Mouse (Mus musculus) heart, embryonic 16.5 days (tissue): ENCODE measurements at regions not wholly inside any gene's neighbourhood (a gene's known extent, or its start where the extent isn't known, plus 50 kb on each side); places are given as distances from the start of the nearest gene placed in this dataset.

ENCODE experiments used
- ATAC-seq: fragments of 200-750 bp; cut with Nextera tagmentation; replicated peaks from 2 replicates; pipeline ENCODE4 v1.8.0; 2017; ENCODE audit warnings: moderate number of reproducible peaks; ENCODE audit not compliant: insufficient read depth, low FRiP score; ENCODE audit errors: extremely low read depth
- H3K27ac ChIP-seq: fragments of 300-500 bp; sonication (generic); 2 replicates; pipeline ENCODE4 v1.5.1; 2014; ENCODE audit warnings: mild to moderate bottlenecking, low read length, control low read depth, moderate library complexity
- H3K27me3 ChIP-seq: fragments of 300-500 bp; sonication (generic); 2 replicates; pipeline ENCODE4 v1.6.1; 2014; ENCODE audit warnings: low read length, mixed read lengths; ENCODE audit not compliant: control insufficient read depth, insufficient read depth
- H3K36me3 ChIP-seq: fragments of 300-500 bp; sonication (generic); 2 replicates; pipeline ENCODE4 v1.6.1; 2014; ENCODE audit not compliant: control insufficient read depth, insufficient read depth
- H3K4me1 ChIP-seq: fragments of 300-500 bp; sonication (generic); 2 replicates; pipeline ENCODE4 v1.6.1; 2014; ENCODE audit warnings: low read length, mixed read lengths; ENCODE audit not compliant: control insufficient read depth, insufficient read depth
- H3K4me2 ChIP-seq: fragments of 300-500 bp; sonication (generic); 2 replicates; pipeline ENCODE4 v1.6.1; 2014; ENCODE audit warnings: low read depth, mild to moderate bottlenecking, control low read depth, low read length
- H3K4me3 ChIP-seq: fragments of 300-500 bp; sonication (generic); 2 replicates; pipeline ENCODE4 v1.5.1; 2014; ENCODE audit warnings: mild to moderate bottlenecking, control low read depth, low read length
- H3K9ac ChIP-seq: fragments of 300-500 bp; sonication (generic); 2 replicates; pipeline ENCODE4 v1.6.1; 2014; ENCODE audit warnings: low read length, control low read depth
- H3K9me3 ChIP-seq: fragments of 300-500 bp; sonication (generic); replicated peaks from 2 replicates; pipeline ENCODE4 v1.6.1; 2016; ENCODE audit warnings: low read length; ENCODE audit not compliant: control insufficient read depth
- WGBS: fragments of 180-500 bp; shearing (Covaris S2); extraction: QIAGEN DNeasy Blood & Tissue Kit; methylation state at CpG from one replicate; pipeline ENCODE4 v1.1.7; 2014; 5-methylcytosine and 5-hydroxymethylcytosine counted together

DNA sequence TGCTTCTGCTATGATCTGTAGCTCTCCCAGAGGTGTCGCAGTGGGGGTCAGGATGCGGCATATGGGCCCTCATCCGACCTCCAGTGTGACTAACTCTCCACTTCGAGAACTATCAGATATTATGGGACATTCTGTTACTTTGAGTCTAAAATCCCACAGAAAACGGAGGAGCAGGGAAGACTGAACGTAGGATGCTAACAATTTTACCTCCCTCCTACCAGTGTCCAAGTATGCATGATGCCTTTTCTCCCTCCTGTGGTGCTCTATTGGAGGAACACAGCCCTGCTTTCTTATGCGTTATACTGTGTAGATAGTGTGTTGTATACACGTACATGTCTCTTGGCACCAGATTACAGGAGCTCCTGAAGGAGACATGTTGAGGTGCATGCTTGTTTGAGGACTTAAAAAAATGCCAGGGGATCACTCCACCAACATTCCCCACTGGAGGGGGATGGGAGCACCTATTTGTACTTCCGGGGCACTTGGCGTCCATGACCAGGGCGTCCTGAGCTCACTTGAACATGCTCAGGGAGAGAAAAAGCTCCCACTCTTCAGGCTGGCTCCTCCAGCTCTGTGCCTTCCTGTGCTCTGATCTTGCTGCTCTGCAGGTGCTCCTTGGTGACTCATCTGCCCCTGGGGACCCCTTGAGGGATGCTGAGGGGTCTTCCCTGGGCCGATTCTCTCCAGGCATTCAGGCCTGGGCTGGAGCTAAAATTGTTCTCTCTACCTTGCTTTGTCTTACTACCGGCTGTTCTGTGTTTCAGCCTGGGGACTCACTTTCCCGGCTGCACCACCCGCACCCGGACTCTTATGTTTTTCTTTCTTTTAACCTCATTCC is 73.6 kb upstream of the Bod1 start:
- 76% methylated on average over 16 of the region's 16 CpGs for WGBS
- Histone ChIP-seq H3K36me3 (no peaks in the 10 kb centered on the region), H3K27me3 (no peaks in the 10 kb centered on the region), H3K4me2 (no peak overlapping the region), H3K4me3 (no peak overlapping the region), H3K4me1 (no peaks in the 10 kb centered on the region), H3K9me3 (no peaks in the 10 kb centered on the region), H3K9ac (no peak overlapping the region), H3K27ac (no peak overlapping the region)
- ATAC-seq = no peak

DNA sequence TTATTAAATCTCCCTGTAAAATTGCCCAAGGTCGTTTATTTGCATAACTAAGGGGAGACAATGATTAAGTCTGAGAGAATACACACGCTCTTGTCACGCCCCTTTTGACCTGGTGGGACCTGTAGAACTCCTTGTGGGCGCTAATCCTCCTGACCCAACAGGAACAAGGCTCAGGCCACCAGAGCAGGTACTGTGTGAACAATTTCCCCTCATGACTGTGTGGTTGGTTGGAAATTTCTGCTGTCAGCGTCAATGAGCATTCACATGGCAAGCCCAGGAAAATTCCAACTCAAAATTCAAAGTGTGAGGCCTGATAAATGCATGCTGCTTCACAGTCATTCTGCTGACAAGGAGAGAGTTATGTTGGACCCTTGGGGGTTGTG is 74.2 kb upstream of the Bod1 start:
- Histone ChIP-seq H3K9me3 (no peaks in the 10 kb centered on the region), H3K4me1 (no peaks in the 10 kb centered on the region), H3K27me3 (no peaks in the 10 kb centered on the region), H3K36me3 (no peaks in the 10 kb centered on the region), H3K4me2 (no peak overlapping the region), H3K9ac (no peak overlapping the region), H3K4me3 (no peak overlapping the region), H3K27ac (no peak overlapping the region)
- ATAC-seq = no peak
- 65% methylated on average over 5 of the region's 5 CpGs for WGBS

DNA sequence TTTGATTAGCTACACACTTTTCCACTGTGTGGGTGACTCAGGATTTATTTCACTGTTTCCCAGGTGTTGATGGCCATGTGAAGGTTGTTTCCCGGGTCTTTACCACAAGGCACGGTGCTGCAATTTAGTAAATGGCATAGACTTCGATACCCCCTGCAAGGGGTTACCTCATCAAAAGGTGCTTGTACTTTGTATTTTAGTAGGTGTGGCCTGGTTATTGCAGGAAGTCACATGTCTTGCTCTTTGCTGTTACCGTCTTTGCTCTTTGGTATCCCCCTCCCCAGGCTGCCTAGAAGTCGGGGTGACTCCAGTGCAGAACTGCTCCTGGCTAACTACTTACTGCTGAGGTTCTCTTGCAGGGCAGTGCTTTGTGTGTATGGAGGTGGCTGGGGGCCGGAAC is 74.8 kb upstream of the Bod1 start:
- no peaks in the 10 kb centered on the region for H3K27me3 ChIP-seq
- no peak overlapping the region for H3K4me3 ChIP-seq
- no peak overlapping the region for H3K4me2 ChIP-seq
- H3K9me3 ChIP-seq = no peaks in the 10 kb centered on the region
- H3K4me1 ChIP-seq = no peaks in the 10 kb centered on the region
- no peak overlapping the region for H3K9ac ChIP-seq
- H3K36me3 ChIP-seq = no peaks in the 10 kb centered on the region
- 73% methylated on average over 6 of the region's 6 CpGs for WGBS
- ATAC-seq = no peak
- no peak overlapping the region for H3K27ac ChIP-seq

DNA sequence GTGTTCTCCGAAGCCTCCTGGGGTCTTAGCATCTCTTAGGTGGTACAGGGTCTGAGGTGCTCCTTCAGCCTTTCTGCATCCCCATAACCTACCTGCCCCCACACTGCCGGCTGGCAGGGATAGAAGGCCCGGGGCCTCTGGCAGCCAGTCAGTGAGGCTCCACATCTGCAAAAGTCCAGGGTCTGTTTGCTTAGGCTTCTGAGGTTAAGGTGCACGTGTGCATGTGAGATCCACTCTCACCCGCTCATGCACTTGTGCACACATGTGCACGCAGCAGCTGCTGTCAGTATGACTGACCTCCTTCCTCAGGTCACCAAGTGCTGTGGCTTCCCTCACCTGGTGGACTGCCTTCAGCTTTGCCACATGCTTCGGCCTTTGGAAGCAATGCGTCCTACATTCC is 75.3 kb upstream of the Bod1 start:
- no peak overlapping the region for H3K4me2 ChIP-seq
- WGBS = 81% methylated on average over 8 of the region's 8 CpGs
- no peak overlapping the region for H3K4me3 ChIP-seq
- H3K27ac ChIP-seq = no peak overlapping the region
- H3K36me3 ChIP-seq = no peaks in the 10 kb centered on the region
- no peaks in the 10 kb centered on the region for H3K9me3 ChIP-seq
- no peaks in the 10 kb centered on the region for H3K27me3 ChIP-seq
- no peaks in the 10 kb centered on the region for H3K4me1 ChIP-seq
- no peak overlapping the region for H3K9ac ChIP-seq
- ATAC-seq = no peak

- H3K9me3 ChIP-seq = no peaks in the 10 kb centered on the region
- H3K27me3 ChIP-seq = no peaks in the 10 kb centered on the region
- H3K4me3 ChIP-seq = no peak overlapping the region
- no peaks in the 10 kb centered on the region for H3K36me3 ChIP-seq
- no peak overlapping the region for H3K4me2 ChIP-seq
- no peak overlapping the region for H3K9ac ChIP-seq
- no peak for ATAC-seq
- no peaks in the 10 kb centered on the region for H3K4me1 ChIP-seq
- H3K27ac ChIP-seq = peak overlapping the region; percentile 34
- 71% methylated on average over 5 of the region's 5 CpGs for WGBS
Observed at GRCm38 (mm10) chr11:31748275-31748815, 76.7 kb upstream of the Bod1 start.

DNA sequence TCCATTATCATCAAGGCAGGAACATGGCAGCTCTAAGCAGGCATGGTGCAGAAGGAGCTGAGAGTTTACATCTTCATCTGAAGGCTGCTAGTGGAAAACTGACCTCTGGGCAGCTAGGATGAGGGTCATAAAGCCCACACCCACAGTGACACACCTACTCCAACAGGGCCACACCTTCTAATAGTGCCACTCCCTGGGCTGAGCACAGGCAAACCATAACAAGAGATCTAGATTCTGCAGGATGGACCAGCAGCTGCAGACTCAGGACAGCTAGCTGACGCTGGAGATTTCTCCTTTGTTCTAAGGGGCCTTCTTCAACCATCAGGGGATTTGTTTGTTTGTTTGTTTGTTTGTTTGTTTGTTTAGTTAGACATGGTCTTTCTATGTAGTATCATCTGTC is 79.6 kb upstream of the Bod1 start:
- no peak overlapping the region for H3K4me3 ChIP-seq
- H3K4me1 ChIP-seq = no peaks in the 10 kb centered on the region
- 84% methylated on average over 1 of the region's 1 CpGs for WGBS
- H3K9me3 ChIP-seq = no peaks in the 10 kb centered on the region
- ATAC-seq = no peak
- H3K27me3 ChIP-seq = no peaks in the 10 kb centered on the region
- H3K9ac ChIP-seq = no peak overlapping the region
- H3K36me3 ChIP-seq = no peaks in the 10 kb centered on the region
- no peak overlapping the region for H3K27ac ChIP-seq
- H3K4me2 ChIP-seq = no peak overlapping the region

DNA sequence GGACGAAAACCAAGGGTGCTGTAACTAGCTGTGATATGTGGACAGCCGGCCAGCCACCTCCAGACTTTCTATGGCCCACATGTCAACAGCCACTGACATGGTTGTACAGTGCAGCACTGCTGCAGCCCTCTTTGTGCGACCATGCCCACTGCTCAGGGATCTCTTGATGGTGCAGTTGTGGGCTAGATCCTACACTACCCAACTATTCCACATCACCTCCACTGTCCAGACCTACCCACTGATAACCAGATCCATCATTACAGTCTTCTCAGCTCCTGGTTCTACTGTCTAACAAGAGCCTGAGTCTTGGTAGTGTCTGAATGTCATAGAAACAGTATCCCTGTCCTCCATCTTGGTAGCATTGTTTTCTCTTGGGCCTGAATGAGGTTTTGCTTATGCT is 81.5 kb upstream of the Bod1 start:
- Histone ChIP-seq H3K27me3 (no peaks in the 10 kb centered on the region), H3K4me1 (no peaks in the 10 kb centered on the region), H3K9me3 (no peaks in the 10 kb centered on the region), H3K36me3 (no peaks in the 10 kb centered on the region), H3K4me3 (no peak overlapping the region), H3K4me2 (no peak overlapping the region), H3K27ac (no peak overlapping the region), H3K9ac (no peak overlapping the region)
- ATAC-seq = no peak
- 80% methylated on average over 3 of the region's 3 CpGs for WGBS

DNA sequence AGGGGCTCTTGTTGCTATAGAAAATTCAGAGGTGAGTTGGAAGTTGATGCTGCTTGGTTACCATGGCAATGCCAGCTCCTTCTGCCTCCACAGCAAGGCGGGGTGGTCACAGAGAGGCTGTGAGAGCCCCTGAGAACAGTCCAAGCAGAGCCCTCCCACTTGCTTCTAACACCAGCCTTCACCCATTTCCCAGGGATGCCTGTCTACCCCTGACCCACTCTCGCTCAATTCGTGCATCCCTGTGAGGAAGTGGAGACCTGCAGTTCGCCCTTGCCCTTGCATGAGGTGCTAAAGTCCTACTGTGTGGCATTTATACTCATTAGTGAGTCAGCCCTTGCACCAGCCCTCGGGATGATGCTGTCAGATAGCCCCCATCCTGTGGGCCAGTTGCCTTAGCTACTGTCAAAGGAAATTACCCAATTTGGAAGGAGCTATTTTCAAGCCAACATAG is 82.1 kb upstream of the Bod1 start:
- no peak overlapping the region for H3K9ac ChIP-seq
- H3K27me3 ChIP-seq = no peaks in the 10 kb centered on the region
- H3K27ac ChIP-seq = no peak overlapping the region
- H3K9me3 ChIP-seq = no peaks in the 10 kb centered on the region
- H3K36me3 ChIP-seq = no peaks in the 10 kb centered on the region
- 44% methylated on average over 5 of the region's 5 CpGs for WGBS
- no peak overlapping the region for H3K4me3 ChIP-seq
- H3K4me2 ChIP-seq = no peak overlapping the region
- no peak for ATAC-seq
- no peaks in the 10 kb centered on the region for H3K4me1 ChIP-seq

- no peak overlapping the region for H3K9ac ChIP-seq
- no peaks in the 10 kb centered on the region for H3K9me3 ChIP-seq
- H3K27ac ChIP-seq = no peak overlapping the region
- H3K4me2 ChIP-seq = no peak overlapping the region
- no peaks in the 10 kb centered on the region for H3K4me1 ChIP-seq
- no peaks in the 10 kb centered on the region for H3K36me3 ChIP-seq
- H3K4me3 ChIP-seq = no peak overlapping the region
- no peak for ATAC-seq
- 58% methylated on average over 4 of the region's 4 CpGs for WGBS
- no peaks in the 10 kb centered on the region for H3K27me3 ChIP-seq
Observed at GRCm38 (mm10) chr11:31754416-31754815, 82.7 kb upstream of the Bod1 start.
